15 mouse cellular contexts compared by ENCODE assay signal in genomic region chr9:110431241-110431640, GRCm38 (mm10). TPM values are rescaled to one million over a fixed set of nuclear protein-coding genes. Genes with fewer than 3 reads are reported as not detected.
A peak's percentile ranks its signal among the peaks of the same experiment; 100 is the strongest.
DNase-seq lines count a peak whose midpoint lies in the region.
"Had no signal": no experiment of that assay in that cellular context is flagged by ENCODE, and none has a peak within 500 bp of the region (broad histone marks: within the 10 kb centered on the region; RNA-seq: fewer than 3 reads in every experiment).

No protein-coding gene starts in this region.

- peak; percentile 53 to 85 for DNase-seq in layer of hippocampus, adult 18-20 months (ENCODE audit: low spot score in 2 of 2)
- no peak for DNase-seq in layer of hippocampus, postnatal 10 days (ENCODE audit: low spot score in 2 of 2)
- DNase-seq in brain, adult 2 months (ENCODE audit: low read depth, low spot score) = peak; percentile 94
- peak; percentile 44 to 60 for DNase-seq in layer of hippocampus, adult 8-10 months (ENCODE audit: low spot score in 2 of 2)
- DNase-seq in left cerebral cortex, postnatal 25 days (ENCODE audit: low spot score in 2 of 2) = peak; percentile 54 to 88
- DNase-seq in cerebellum, adult 9-10 months = no peak
- DNase-seq in cerebellum, adult 11 months = no peak
- DNase-seq in gastrocnemius, postnatal 25 days = no peak
- DNase-seq: adrenal gland, postnatal 36 days; cerebellum, postnatal 14 days; heart, postnatal 36 days; lung, adult 2 months; lung, postnatal 4 days; thymus, postnatal 4 days had no signal

- intact Hi-C loops in left cerebral cortex, postnatal 25 days (cut with DNase I) = no loop called here

RNA-seq across cellular contexts. Expression of gene Ngp, which starts 11.7 kb away (rescaled TPM):
- not detected for total RNA-seq in layer of hippocampus, adult 18-20 months (2021)
- total RNA-seq in layer of hippocampus, postnatal 10 days (2021) = 1 to 10 TPM in 1 of 2 experiments, not detected in 1; 5.9 TPM
- total RNA-seq in layer of hippocampus, adult 8-10 months (2022) = under 1 TPM in 1 of 4 experiments, not detected in 3; 0.31 TPM
- not detected for total RNA-seq in left cerebral cortex, postnatal 25 days (2021)
- total RNA-seq in gastrocnemius, postnatal 25 days (2021) = not detected
- total RNA-seq: adrenal gland, postnatal 36 days; liver, adult 2 months had no signal

RNA-seq across cellular contexts. Expression of gene Ptpn23, which starts 23.2 kb away (rescaled TPM):
- total RNA-seq in layer of hippocampus, adult 18-20 months (2021) = 10 to 100 TPM; 53.2 to 53.6 TPM
- 10 to 100 TPM; 49.9 to 57.0 TPM for total RNA-seq in layer of hippocampus, postnatal 10 days (2021)
- 10 to 100 TPM; 46.2 to 62.8 (median 53.4) TPM for total RNA-seq in layer of hippocampus, adult 8-10 months (2022)
- total RNA-seq in left cerebral cortex, postnatal 25 days (2021) = 10 to 100 TPM; 52.6 to 53.8 TPM
- total RNA-seq in gastrocnemius, postnatal 25 days (2021) = 1 to 10 TPM; 6.9 to 8.1 TPM

RNA-seq across cellular contexts. Expression of gene Klhl18, which starts 45.3 kb away (rescaled TPM):
- 10 to 100 TPM; 23.0 to 23.5 TPM for total RNA-seq in layer of hippocampus, adult 18-20 months (2021)
- total RNA-seq in layer of hippocampus, postnatal 10 days (2021) = 10 to 100 TPM; 29.5 to 31.4 TPM
- total RNA-seq in layer of hippocampus, adult 8-10 months (2022) = 10 to 100 TPM; 22.3 to 27.0 (median 25.5) TPM
- 10 to 100 TPM; 26.8 to 29.9 TPM for total RNA-seq in left cerebral cortex, postnatal 25 days (2021)
- 1 to 10 TPM; 7.5 to 9.4 TPM for total RNA-seq in gastrocnemius, postnatal 25 days (2021)

RNA-seq across cellular contexts. Expression of gene Kif9, which starts 45.5 kb away (rescaled TPM):
- total RNA-seq in layer of hippocampus, adult 18-20 months (2021) = 1 to 10 TPM; 3.8 TPM
- 1 to 10 TPM; 4.2 to 5.2 TPM for total RNA-seq in layer of hippocampus, postnatal 10 days (2021)
- total RNA-seq in layer of hippocampus, adult 8-10 months (2022) = 1 to 10 TPM; 3.8 to 5.6 (median 4.7) TPM
- 1 to 10 TPM; 3.6 to 4.0 TPM for total RNA-seq in left cerebral cortex, postnatal 25 days (2021)
- total RNA-seq in gastrocnemius, postnatal 25 days (2021) = under 1 TPM in 1 of 2 experiments, not detected in 1; 0.26 TPM

Comparison
In these comparisons a context has a peak if more than half of its experiments do, and no peak if none do; other contexts are left out.
1. DNase-seq: peak in layer of hippocampus, adult 18-20 months (2 of 2), brain, adult 2 months (single experiment), layer of hippocampus, adult 8-10 months (2 of 2) and left cerebral cortex, postnatal 25 days (2 of 2); none in layer of hippocampus, postnatal 10 days (0 of 2), cerebellum, adult 9-10 months (single experiment), cerebellum, adult 11 months (single experiment) and gastrocnemius, postnatal 25 days (single experiment).
2. RNA of gene Ptpn23, which starts 23.2 kb away (total RNA-seq): 49.9 to 57.0 TPM in layer of hippocampus, postnatal 10 days, 46.2 to 62.8 TPM in layer of hippocampus, adult 8-10 months, 52.6 to 53.8 TPM in left cerebral cortex, postnatal 25 days and 53.2 to 53.6 TPM in layer of hippocampus, adult 18-20 months; 6.9 to 8.1 TPM in gastrocnemius, postnatal 25 days; every median in the first group is over 4 times any median in the second.